Mouse (Mus musculus) lung, postnatal 14 days (tissue): ENCODE results near the gene Rasgrf1.
"Not testable (repeated sequence)": the region's sequence is repeated elsewhere in the genome, so short reads cannot be mapped to it uniquely, and the experiment has no call there.

ENCODE experiments used
- DNase-seq: peaks from one replicate; pipeline ENCODE4 v3.0.0; 2021

The Rasgrf1 gene

DNA sequence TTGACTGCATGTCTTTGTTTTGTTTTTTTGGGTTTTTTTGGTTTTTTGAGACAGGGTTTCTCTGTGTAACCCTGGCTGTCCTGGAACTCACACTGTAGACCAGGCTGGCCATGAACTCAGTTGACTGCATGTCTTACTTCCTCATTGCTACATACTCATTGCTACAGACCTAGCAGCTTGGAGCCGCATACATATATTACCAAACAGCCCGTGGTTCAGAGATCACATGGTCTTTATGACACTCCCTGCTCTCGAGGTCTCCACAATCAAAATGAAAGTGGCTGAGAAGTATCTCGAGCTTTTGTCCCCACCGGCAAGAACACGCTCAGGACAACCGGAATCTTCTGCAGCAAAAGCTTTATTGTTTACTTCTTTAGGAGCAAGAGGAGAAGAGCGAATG lies 133.2 kb downstream of the Rasgrf1 start:
- DNase-seq: not testable (repeated sequence)

DNA sequence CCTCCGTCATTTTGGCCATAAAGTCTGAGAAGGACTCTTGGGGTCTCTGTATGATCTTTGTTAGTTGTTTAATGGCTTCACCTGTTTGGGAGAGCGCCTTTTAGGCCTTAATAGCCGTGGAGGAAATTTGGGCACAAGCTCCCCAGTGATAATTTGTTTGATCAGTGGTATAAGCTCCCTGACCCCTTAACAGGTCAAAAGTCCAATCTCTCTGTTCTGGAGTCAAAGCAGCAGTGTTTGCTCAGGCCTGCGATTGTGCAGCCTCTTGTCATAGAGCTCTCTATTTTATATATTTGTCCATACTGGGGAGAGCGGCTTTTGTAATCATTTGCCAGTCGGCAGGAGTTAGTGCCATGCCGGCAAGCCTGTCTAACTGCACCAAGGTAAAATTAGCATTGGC lies 135.5 kb downstream of the Rasgrf1 start:
- DNase-seq: no peak

DNA sequence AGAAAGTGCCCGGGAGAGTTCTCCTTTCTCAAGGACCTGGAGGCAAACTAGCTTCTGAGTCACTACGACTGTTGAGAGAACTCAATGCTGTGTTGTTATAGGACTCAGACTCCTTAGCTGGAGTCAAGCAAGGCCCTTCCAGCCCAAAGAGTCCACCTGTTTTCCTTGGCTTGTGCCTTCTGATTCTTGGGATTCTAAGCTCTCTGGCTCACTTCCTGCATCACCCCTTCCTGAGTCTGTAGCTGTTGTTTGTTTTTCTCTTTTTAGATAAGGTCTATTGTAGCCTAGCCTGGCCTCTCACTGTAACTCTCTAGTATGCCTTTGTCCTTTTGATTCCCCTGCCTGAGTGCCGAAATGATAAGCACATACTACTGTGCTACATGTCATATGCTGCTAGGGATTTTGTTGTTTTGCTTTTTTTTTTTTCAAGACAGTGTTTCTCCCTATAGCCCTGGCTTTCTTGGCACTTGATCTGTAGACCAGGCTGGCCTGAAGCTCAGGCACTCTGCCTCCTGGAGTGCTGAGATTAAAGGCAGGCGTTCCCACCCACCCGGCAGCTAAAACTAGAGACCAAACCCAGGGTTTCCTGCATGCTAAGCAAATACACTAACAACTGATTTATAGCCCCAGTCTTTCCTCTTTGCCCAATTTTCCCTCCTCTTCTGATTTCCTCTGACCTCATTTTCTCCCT lies 138.4 kb downstream of the Rasgrf1 start:
- DNase-seq: no peak

DNA sequence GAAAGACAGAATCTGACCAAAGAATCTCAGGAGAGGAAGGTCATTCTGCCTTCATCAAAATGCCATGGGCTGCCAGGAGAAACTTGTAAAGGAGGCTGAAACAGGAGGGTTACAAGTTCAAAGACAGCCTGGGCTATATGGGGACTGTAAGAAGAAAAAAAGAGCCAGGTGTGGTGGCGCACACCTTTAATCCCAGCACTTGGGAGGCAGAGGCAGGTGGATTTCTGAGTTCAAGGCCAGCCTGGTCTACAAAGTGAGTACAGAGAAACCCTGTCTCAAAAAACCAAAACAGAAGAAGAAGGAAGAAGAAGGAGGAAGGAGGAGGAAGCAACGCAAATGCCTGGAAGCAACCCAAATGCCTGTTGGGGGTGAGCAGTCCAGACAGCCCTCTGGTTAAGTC lies 144.1 kb downstream of the Rasgrf1 start, which contains the start of gene Ctsh:
TSS of gene Ctsh (plus strand) at position 301 of the 400 bp plus-strand sequence.
- no peak for DNase-seq

DNA sequence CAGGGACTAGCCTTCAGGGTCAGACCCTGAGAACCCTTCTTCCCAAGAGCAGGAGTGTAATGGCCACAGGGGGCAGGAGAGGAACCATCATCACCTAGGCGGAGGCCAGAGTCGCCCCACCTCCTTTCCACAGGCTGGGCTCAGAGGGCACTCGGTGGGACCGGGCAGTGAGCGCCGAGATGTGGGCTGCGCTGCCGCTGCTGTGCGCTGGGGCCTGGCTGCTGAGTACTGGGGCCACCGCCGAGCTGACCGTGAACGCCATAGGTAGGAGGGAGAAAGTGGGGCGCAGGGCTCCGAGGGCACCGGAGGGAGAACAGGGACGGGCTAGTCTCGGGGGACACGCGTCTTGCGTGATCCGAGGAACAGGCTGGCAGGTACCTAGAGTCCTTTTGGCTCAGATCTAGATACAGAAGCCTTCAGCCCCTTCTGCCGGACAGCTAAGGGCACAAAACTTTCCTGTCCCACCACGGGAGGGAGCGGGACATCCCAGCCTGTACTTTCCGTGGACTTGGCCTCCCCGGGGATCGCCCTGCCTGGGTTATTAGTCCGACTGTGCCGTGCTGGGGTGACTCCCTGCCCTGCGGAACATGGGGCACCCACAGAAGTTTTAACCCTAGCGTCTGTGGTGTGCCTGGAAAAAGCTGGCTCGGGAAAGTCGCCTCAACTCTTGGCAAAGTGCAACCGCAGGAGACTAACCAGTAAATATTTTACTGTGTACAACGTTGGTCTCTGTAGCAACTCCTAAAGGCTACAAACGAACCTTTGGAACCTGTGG lies 144.8 kb downstream of the Rasgrf1 start:
- DNase-seq: peak; percentile 79

DNA sequence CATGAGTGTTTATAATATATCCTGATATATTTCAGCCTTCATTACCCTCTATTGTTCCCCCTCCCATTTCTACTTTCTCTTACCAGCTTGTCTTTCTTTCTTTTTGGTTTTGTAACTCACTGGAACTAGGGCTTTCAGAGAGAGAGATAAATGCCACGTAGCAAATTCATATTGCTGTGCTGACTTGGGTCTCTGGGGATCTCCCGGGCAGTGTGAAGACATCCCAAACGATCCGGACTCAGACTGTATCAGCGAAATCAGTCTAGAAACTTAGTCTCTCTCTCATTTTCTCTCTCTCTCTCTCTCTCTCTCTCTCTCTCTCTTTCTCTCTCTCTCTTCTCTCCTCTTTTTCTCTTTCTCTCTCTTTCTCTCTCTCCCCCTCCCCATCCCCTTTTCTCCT lies 145.7 kb downstream of the Rasgrf1 start:
- no peak for DNase-seq

DNA sequence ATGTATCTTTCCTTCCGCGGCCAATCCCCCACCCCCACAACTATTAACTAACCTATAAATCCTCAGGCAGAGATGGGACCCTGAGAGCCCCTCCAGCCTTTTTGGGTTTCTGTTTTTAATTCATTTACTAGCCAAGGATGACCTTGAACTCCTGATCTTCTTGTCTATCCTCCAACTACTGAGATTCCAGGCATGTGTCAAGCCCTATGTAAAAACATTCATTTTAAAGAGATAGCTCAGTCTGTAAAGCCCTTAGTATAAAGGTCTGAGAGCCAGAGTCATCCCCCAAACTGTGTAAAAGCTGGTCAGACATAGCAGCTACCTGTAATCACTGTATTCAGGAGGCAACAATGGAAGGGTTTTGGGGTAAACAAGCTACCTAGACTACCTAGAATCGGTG lies 146.2 kb downstream of the Rasgrf1 start:
- no peak for DNase-seq

DNA sequence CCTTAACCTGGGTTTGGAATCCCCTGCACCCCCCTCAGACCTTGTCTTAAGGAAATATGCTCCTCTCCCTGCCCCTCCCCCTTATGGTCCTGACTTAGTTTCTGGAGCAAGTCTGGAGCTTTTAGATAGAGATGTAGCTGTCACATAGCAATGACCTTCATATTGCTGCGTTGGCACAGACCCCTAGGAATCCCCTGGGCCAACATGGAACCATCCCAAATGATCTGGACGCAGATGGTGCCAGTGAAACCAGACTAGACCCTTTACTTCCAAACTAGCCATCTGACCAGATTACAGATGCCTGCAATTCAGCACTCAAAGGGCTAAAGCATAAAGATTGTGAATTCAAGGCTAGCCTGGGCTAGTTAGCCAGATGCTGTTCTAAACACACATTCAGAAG lies 147.0 kb downstream of the Rasgrf1 start:
- no peak for DNase-seq

DNA sequence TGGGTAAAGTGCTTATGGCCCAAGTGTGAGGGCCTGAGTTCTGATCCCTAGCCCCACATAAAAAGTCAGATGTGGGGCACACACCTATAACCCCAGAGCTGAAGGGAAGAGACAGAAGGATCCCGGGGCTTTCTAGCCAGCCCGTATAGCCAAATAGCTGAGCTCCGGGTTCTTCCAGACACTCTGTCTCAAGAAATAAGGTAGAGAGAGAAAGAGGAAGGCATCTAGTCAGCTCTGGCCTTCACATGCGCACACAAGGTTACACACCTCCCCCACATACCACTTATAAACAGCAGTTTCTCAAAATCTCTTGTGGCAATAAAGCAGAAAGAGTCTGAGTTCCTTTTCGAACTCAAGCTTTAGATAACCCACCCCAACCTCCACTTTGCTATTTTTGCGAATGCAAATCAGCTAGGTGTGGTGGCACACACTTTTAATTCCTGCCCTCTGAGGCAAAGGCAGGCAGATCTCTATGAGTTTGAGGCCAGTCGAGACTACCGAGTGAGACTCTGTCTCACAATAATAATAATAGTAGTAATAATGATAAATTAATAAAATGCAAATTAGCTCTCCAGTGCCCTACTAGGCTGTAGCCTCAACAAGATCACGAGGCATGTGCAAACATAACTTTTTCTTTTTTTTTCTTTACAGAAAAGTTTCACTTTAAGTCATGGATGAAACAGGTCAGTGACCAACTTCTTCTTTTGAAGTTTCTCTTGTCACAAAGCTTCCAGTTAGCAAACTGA lies 150.3 kb downstream of the Rasgrf1 start:
- DNase-seq: no peak

DNA sequence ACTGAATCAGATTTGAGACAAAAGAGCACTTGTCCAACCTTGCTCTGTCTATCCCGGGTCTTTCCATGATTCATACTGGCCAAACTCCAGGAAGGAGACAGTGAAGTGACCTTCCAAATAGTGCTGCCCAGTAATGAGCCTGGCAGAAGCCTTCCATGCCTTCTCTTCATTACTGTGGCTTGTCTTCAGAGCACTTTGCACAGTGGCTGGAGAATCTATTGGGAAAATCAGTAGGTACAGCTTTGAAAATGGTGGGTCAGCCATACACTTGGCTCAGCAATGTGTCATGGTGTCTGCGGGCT lies 150.8 kb downstream of the Rasgrf1 start:
- DNase-seq: no peak

DNA sequence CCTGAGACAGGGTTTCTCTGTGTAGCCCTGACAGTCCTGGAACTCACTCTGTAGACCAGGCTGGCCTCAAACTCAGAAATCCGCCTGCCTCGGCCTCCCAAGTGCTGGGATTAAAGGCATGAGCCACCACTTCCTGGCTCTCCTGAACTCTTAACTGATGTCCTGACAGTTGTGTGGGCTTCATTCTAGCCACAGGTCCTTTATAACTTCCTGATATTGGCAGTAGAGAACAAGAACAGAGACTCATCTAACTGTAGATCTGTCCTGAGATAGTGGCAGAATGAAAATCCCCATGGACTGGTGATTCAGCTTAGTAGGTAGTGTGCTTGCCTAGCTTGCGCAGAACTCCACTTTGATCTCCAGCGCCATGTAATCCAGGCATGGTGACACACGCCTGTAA lies 151.2 kb downstream of the Rasgrf1 start:
- DNase-seq: not testable (repeated sequence)

DNA sequence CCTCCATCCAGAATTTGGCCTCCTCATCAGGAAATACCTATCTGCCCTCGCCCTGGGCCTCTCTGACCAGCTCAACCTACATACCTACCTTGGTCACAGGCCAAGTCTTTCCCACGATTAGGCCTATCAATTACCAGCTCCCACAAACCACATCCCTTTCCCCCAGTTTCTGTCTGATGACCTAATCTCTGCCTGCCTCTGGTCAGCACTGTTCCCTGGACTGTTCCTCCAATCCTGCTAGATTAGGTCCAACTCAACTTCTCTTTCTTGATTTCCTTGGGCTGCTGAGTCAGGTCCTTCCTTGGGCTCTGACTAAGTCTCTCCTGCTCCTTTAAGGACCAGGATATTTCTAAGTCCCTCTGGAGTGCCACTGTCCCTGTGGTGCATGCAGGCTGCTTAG lies 157.6 kb downstream of the Rasgrf1 start:
- DNase-seq: no peak

DNA sequence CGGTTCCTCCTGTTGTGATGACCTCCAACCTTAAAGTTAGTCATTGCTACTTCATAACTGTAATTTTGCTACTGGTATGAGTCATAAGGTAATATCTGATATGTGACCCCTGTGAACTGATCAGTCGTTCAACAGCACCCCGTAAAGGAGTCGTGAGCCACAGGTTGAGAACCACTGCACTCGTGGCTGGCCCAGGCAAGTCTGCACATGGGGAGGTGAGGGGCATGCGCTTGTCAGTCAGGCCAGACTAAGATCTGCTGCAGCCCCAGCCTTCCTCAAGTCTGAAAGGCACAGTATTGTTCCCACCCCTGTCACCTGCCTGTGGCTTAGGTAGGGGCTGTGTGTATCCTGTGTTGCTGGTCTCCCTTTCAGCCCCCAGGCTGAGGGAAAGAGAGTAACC lies 159.1 kb downstream of the Rasgrf1 start:
- no peak for DNase-seq

DNA sequence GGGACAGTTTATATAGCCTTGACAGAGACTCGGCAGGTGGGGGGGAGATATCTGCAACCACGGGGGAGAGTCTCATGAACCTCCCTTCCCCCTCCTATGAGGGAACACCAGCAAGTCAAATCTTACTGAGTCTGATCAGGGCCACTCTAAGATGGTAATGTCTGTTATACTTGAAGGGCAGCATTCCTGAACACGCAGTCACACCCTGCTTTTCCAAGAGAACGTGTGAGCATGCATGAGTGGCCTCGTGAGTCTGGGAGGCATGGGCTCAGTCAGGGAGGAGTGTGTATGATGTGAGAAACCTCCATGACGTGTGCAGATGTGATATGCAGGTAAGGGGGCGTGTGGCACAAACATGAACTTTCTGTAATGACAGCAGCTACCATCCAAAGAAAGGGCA lies 159.8 kb downstream of the Rasgrf1 start:
- DNase-seq: peak; percentile 45

DNA sequence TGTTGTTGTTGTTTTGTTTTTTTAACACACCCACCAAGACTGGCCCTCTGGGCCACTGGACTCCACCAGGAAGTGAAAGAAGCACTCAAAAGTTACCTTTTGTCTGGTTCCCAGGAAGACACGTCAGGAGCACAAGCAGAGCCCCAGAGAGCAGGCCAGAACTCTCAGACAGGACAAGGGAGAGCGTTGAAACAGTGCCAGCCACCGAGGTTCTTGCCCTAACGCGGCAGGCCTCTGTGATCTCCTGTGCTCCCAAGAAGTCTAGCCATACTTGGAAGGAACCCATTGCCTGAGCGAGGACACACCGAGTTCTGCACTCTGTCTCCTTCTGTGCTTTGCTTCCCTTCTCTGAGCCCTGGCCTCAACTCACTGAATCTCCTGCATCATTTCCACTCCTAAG lies 160.5 kb downstream of the Rasgrf1 start:
- DNase-seq: no peak

DNA sequence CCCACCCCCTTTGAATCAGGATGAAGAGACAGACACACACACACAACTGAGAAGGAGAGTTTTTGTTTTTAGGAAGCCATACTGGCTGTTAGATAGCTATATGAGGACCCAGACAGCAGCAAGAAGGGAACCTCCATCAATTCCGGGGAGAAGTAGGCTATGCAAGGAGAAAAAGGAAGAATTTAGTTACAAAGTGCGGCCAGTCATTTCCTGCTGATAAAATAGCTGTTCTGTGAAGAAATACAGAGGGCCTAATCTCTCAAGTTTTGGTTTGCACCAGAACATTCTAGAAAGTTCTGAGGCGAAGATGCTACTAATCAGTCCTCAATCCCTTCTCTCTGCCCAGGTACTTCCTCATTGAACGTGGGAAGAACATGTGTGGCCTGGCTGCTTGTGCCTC lies 165.6 kb downstream of the Rasgrf1 start:
- no peak for DNase-seq

DNA sequence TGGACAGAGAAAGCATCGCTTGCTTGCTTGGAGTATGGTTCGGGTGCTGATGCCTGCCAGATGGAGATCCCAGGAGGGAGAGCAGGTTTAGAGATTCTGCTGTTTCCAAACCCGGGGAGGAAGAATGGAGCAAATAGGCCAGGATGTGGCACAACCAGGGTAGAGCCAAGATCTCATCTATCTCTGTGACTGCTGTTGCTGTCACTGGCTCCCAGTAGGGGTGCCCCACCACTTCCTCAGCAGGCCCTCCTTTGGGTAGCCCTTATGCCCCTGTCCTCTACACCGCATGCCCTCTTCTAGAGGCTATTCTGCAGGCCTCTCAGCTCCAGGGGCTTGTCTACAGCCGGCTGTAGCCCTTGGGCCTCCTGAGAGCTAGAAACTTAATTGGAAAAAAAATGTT lies 166.4 kb downstream of the Rasgrf1 start:
- no peak for DNase-seq
